Mouse (Mus musculus) CD4-positive, CD25-positive, alpha-beta regulatory T cell, adult 2 months (primary cell): ENCODE results near the gene Myt1l.

ENCODE experiments used
- DNase-seq: peaks from one replicate; pipeline ENCODE4 v3.0.0-alpha.2; 2012; ENCODE audit warnings: low read depth, low spot score

Gene Myt1l

DNA sequence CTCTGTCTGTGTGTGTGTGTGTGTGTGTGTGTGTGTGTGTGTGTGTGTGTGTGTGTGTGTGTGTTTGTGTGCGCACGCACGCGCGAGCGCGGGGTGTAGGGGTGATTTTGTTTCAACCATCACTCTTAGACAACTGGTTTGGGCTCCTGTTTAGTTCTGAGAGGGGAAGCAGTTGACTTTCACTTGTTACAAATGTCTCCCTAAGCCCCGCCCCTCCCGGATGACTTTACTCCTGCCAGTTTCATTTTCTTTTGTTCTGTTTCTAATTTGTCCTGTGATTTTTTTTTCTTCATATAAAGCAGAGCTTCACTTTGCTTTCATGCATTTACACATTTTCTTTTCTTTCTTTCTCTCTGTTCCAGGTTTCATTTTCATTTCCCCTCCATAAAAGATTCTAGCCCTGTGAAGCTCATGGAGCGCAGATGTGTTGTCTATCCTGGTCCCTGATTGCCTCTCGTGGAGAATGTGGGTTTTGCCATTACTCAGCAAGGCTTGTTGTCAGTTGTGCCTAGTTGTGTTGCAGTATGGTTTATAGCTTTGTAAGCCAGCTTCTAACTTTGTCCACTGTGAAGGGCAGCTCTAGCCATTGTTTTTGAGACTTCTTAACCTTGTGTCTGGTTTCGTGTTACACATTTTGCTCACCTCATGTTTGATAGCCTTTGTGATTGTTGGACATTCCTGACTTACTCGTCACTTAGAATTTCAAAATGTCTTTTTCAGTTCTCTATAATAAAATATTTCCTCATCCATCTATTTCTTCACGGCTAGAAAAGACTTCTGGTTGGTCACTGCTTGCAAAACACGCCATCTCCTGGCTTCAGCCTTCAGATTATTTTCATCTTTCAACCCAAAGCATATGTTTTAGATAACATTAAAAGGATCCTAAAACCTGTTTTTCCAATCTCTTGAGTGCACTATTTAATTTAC, 184.9 kb downstream of the Myt1l start:
- no peak for DNase-seq

- no peak for DNase-seq
These were observed 195.6 kb downstream of the Myt1l start for GRCm38 (mm10) chr12:29723722-29724338.

DNA sequence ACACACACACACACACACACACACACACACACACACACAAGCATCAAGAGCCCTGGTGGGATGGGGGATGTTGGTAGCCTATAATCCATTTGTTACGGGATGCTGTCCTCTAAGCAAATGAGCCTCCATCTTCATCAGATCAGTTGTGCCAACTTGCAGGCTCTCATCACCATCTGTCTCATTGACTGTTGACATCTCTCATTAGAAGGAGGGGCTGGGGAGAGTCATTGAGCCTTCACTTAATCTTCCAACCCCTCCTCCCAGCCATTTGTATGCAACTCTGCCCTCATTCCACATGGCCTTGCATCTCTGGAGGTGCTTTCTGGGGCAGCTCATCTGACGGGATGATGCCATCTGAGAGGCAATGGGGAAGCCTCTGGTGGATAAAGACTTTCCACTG, 200.1 kb downstream of the Myt1l start:
- DNase-seq, result no peak

GRCm38 (mm10) chr12:29740346-29741025, 212.3 kb downstream of the Myt1l start:
- DNase-seq, result no peak

DNA sequence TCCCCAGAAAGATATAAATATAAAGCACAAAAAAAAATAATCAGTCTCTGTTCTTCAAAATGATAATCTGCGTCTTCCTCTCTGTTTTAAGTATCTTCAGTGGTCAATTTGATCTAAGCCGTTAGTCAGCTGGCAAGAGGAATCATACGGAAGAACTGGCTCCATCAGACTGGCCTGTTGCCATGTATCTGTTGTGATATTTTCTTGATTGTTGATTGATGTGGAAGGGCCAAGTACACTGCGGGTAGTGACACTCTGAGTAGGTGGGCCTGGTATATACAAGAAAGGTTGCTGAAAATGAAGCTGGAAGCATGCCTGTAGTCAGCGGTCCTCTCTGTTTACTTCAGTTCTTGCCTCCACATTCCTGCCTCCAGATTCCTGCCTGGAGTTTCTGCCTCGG, 213.0 kb downstream of the Myt1l start:
- no peak for DNase-seq

DNA sequence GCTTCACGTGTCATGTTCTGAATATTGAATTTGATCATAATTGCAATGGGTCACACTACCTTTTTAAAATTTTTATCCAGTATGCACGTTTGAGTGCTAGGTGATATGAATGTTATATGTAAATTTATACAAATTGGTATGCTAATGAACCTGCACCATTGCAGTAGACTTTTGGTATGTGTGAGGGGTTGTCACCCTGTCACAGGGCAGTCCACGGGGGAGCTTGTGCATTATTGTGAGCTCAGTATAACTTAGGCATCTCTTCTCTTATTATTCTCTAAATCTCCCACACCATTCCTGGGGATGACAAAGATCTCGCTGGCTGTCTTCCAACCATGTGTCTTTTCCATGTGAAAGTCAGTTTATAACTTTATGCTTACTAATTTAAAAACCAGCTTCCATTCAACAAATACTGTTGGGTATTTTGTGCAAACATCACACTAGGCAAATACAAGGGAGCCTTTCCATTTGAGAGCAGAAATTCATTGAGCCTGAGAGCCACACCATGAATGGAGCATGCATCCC, 222.5 kb downstream of the Myt1l start:
- DNase-seq, result no peak

- DNase-seq, result no peak
These were observed 227.1 kb downstream of the Myt1l start for GRCm38 (mm10) chr12:29755086-29755871.

DNA sequence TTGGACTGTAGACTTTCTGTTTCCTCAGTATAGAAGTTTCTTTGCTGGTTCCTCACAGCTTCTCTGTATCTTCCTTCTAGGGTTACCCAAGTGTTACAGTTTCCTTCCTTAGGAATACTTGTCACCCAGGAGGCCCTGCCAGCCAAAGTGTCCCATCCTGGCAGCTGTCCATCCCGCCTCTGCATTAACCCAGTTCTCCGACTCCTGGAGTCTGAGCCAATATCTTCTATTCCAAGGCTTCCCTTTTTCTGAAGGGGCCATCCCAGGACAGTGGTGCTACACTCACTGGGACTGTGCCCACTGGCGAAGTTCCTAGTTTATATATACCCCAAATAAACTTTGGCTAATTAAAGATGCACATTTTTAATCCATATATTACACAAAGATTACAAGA, 227.7 kb downstream of the Myt1l start:
- DNase-seq, result no peak

- DNase-seq, result no peak
These were observed 232.4 kb downstream of the Myt1l start for GRCm38 (mm10) chr12:29760611-29761010.

DNA sequence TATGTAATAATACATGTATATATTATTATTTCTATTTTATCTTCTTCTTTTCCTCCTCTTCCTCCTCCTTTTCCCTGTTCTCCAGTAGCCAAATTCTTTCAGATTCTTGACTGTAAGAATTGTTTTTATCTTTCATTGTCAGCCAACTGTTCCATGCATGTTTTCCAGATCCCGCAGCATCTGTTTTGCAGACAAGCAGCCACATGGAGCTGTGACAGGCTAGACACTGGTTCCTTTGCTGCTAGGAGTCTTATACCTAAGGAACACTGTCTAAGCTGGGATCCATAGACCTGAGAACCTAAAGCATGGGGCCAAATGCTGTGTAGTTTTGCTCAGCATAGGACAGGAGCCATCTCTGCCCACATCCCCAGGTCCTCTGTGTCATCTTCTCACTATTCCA, 238.0 kb downstream of the Myt1l start:
- no peak for DNase-seq

DNA sequence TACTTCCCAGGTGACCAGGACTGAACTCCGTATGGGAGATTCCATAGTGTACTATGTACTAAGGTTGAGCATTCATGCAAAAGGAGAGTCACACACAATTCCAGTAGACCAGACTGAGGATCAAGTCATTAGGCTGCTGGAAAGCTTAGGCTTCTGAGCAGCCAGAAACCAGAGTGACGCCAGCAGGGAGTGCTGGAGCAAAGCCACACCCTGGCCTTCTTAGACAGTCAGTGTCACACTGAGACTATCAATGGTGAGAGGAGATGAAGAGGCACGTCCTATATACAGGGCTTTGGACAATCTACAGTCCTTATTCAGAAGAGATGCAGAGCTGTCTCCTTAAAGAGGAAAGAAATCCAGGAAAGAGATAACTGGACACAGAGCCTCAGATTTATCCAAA, 243.6 kb downstream of the Myt1l start:
- no peak for DNase-seq

- DNase-seq, result no peak
These were observed 244.2 kb downstream of the Myt1l start for GRCm38 (mm10) chr12:29772401-29772800.

DNA sequence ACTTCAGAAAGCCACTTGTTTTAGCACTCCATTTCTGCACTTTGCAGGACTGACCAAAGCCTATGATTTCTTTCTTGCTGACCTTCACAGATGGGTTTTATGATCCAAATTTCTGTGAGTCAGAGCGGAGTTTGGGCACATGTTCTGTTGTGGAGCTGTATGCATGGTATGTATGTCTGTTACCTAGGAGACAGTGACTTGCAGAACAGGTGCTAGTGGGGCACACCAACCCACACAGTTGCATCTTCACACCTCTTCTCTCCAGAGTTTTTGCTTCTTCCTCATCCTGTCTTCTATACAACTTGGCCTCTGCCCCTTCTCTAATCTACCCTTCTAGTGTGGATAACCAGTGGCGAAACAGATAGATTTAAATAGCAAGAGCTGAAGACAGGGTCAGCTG, 250.7 kb downstream of the Myt1l start:
- no peak for DNase-seq

DNA sequence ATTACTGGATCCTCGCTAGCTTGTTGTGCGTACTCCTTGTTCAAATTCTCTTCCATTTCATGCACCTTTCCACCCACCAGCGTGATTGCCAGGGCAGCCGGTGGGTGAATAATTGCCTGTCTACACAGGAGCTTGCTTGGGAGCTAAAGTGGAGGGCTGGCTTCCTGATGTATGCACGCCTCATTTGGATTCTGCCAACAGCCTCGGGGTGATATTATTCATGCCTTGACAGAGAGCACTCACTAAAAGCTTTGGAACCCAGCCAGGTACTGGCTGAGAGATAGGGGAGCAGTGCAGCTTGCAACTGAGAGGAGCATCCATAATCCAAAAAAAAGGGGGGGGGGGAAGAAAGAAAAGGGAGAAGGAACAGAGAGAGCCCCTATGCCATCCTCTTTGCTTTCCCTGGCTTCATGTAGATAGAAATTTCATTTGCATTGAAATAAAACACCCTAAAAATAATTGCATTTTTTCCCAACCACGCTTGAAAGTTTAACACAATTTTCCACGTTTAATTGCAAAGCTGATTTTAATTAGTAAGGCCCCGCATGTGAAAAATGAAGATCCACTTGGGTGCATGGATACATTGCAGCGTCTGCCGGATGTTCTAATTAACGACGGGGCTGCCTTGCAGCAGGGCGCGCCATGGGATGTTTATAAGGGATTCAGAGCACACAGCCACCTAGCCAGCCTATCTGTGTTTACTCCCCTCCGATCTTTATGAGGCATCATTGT, 261.3 kb downstream of the Myt1l start:
- DNase-seq, result no peak

GRCm38 (mm10) chr12:29790051-29790386, 261.8 kb downstream of the Myt1l start:
- DNase-seq, result no peak

- DNase-seq, result no peak
These were observed 264.8 kb downstream of the Myt1l start for GRCm38 (mm10) chr12:29792998-29793397.

DNA sequence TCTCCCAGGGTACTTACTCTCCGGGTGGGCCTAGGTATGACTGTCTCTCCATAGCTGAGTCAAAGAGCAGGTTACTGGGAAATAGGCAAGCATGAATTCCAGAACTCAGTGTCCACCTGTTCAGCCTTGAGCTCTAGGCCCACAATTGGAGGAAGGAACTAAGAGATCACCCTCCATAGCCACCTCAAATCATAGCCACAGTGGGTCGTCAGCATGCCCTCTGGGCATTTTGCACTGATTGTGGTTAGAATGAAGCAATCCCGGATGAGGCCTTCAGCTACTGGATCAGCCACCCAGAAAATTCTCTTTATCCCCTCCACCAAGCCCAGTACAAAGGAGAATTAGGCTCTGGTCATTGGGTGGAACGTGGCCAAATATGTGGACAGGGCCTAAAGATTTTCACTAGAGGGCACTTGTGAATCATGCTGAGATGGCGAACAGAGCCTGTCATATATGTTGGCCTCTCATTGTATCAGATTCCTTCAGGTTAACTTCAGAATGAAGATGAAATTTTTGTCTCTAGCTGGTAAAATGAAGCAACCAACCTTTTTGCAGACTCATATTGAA, 267.0 kb downstream of the Myt1l start:
- DNase-seq, result no peak

DNA sequence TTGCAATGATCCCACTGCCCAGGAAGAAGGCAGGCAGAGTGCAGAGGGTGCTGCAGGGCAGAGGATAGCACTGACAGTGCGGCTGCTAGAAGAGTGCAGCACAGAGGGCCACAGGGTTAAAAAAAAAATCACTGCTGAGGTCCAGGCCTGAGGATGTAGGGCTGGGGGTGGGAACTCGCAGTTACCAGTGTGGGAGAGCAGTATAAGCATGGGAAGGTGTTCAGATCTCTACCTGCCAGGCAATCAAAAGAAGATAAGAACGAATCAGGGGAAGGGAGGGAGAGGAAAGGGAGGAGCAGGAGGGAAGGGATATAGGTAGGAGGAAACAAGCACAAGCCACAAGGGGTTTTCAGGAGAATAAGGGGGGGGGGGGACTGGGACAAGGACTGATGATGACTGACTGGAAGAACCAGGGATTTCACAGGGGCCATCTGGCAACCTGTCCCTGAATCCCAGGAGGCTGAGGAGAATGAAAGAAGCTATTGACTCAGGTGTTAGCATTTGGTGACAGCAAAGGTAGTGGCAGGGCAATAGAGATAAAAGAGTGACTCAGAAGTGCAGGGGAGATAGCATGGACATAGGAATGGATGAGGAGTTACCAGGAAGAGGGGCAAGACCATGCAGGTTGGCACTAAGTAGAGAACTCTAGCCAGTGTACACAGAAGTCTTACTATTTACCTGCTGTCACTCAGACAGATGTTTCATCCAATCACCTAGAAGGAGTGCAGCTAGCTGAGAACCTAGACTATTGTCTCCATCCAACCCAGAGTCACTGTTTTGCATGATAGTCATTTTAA, 270.6 kb downstream of the Myt1l start:
- DNase-seq, result no peak

GRCm38 (mm10) chr12:29806415-29806814, 278.2 kb downstream of the Myt1l start:
- DNase-seq, result no peak
